Mouse (Mus musculus) kidney, adult 2 months (tissue): ENCODE measurements at regions not wholly inside any gene's neighbourhood (a gene's known extent, or its start where the extent isn't known, plus 50 kb on each side); places are given as distances from the start of the nearest gene placed in this dataset.

Experiments
- CTCF ChIP-seq: fragments of 200-500 bp; conservative IDR thresholded peaks from 2 replicates; pipeline ENCODE4 v1.5.1; 2011; ENCODE audit warnings: low read depth, mild to moderate bottlenecking, control low read depth, low read length, moderate library complexity, mixed read lengths; ENCODE audit not compliant: insufficient read depth, insufficient read length
- POLR2A ChIP-seq: fragments of 200-500 bp; IDR thresholded peaks from one replicate; pipeline ENCODE4 v1.6.1; 2011; ENCODE audit warnings: low read depth, low read length, control low read depth

- no peak for TF ChIP-seq POLR2A
- no peak for TF ChIP-seq CTCF
Observed at GRCm38 (mm10) chr16:63031802-63032201, 177.7 kb downstream of the Pros1 start.
